Mouse (Mus musculus) left cerebral cortex, postnatal 25 days (tissue): Measurements from ENCODE around the gene Ankrd22. TPM values are rescaled to one million over a fixed set of nuclear protein-coding genes. Genes with fewer than 3 reads are reported as not detected.

Source experiments
- DNase-seq, 2 experiments: peaks; one replicate each; pipeline ENCODE4 v3.0.0; 2022; ENCODE audit warnings: low spot score in 2 of 2, mixed read lengths in 1 of 2
- intact Hi-C: fragments of 180-260 bp; cut with DNase I; formaldehyde crosslinking; loops from one replicate; pipeline ENCODE4 v1.15.1; 2025
- total RNA-seq, 2 experiments: library from RNA; stranded (reverse); gene quantifications; 2 replicates each; pipeline ENCODE4 v1.2.3; 2021

The Ankrd22 gene
- total RNA-seq, 2 experiments from 2014 or later = 0.21 TPM; not detected in 1

- intact Hi-C loops = no loop called here
- DNase-seq = no peak
Observed at GRCm38 (mm10) chr19:34119102-34119501, 46.8 kb downstream of the Ankrd22 start.

DNA sequence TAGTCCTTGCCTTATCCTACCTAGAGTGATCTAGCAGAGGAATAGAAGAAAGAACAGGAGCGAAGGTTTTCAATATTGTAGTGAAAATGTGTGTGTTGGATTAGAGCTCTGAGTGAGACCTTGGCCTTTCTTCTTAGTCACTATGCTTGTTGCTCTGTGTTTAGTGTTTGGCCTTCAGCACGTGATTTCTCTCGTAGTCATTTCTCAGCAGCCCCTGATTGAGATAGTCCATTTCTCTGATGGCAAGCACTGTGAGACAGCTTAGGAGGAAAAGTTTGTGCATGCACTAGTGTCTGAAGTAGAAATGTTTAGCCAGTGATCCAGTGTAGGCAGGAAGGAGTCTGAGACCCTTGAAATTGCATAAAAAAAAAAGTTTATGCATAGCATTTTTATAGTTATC, 61.0 kb downstream of the Ankrd22 start:
- DNase-seq = no peak
- intact Hi-C loops = no loop called here

DNA sequence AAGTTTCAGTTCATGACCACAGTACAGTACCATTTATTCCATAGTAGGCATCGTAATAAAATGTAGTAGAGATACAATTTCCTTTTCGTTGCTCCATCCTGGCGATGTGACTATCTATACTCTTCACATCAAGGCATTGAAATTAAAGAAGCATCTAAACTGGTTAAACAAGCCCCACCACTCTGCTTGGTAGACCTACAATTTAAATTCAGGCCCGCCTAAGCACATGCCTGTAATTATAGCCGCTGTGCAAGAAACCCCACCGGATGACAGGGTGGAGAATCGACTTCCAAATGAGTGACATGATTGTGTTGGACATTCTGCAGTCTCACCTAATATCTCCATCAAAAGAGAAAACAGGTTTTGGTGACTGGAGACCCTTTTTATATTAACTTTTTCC, 64.0 kb downstream of the Ankrd22 start:
- DNase-seq = no peak
- intact Hi-C loops = no loop called here

GRCm38 (mm10) chr19:34100633-34101032, 65.2 kb downstream of the Ankrd22 start, which contains the start of gene Lipm:
Gene Lipm (plus strand): TSS chr19:34100933.
- intact Hi-C loops = no loop called here
- no peak for DNase-seq

- no peak for DNase-seq
- intact Hi-C loops = no loop called here
Observed at GRCm38 (mm10) chr19:34096228-34096627, 69.6 kb downstream of the Ankrd22 start.

DNA sequence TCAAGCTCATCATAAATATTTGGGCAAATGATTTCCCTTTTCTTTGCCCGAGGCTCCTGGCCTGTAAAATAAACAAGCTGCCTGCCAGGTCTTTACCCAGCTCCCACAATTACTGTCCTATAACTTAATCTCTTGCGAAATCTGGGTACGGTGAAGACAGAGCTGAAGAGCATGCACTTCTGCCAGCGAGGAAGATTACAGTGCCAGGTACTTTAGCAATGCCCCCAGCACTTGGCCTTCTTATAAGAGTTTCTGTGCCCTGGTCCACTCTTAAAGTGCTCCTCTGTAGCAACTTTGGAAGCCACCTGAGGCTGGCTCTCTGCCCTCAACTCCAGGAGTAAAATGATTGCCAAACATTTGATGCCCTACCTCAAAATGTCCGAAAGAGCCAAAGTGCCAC, 70.5 kb downstream of the Ankrd22 start:
- intact Hi-C loops = no loop called here
- DNase-seq = no peak

DNA sequence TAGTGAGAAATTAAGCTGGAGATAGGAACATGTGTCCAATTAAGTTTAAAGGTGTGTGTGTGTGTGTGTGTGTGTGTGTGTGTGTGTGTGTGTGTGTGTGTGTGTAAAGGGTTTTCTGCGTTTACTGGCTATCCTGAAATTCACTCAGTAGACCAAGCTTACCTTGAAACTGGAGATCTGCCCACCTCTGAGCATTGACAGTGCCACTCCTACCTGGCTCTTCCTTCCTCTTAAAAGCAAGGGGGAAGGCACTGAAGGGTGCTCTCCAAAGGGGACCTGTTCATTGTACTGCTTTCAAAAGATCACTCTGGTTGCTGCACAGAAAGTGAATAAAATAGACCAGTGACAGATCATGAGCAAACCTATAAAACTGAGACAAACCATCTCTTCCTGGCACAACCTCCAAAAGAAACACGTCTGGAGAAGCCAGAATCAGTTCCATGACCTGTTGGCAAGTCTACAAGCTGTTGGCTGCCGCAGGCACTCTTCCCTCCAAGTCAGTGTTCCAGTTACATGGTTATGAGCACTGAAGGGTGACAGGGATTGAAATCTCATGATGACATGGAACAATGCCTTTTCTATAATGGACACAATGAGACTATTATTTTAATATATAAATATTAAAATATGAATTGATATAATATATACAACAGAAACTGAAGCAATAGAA, 76.7 kb downstream of the Ankrd22 start:
- DNase-seq = no peak
- intact Hi-C loops = no loop called here

DNA sequence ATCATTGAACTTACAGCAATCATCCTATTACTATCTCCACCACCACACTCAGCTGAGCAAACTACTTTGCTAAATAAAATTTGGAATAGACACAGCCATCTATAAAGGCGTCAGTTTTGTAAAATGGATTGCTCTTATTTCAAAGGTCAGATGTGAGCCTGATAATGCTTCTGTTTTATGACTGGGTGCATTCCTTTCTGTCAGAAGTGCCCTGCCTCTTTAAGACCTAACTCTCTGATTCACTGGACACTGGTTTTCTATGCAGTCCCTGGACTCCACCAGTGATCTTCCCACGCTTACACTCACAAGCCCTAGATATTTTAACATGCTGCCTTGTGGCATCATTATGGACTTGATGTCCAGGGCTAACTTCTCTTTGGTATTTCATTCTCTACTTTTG, 87.7 kb downstream of the Ankrd22 start:
- intact Hi-C loops = no loop called here
- DNase-seq = no peak

DNA sequence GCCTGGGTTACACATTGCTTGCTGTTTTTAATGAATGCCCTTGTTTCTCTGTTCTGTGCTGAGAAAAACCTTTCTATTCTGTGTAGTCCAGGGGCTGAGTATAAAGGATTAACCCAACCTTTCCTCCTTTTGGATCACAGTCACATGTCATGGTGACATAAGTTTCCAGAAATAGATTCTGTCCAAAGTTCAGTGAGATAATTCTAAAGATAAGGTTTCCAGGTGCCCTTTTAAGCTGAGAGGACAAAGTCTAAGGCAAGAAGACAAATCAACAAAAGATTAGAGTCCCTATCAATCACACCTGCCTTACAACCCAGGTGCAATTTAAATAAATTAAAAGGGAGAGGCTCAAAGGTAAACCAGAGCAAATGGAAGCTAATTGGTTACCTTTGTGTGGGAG, 91.6 kb downstream of the Ankrd22 start:
- intact Hi-C loops = no loop called here
- DNase-seq = no peak

Other genes starting within 250 kb of the Ankrd22 start
- not detected for gene Lipf, start 204.9 kb downstream of the Ankrd22 start, total RNA-seq
- gene Lipk, start 157.8 kb downstream of the Ankrd22 start, total RNA-seq = not detected
- gene Lipn, start 98.7 kb downstream of the Ankrd22 start, total RNA-seq = not detected
- not detected for gene Lipm, start 65.1 kb downstream of the Ankrd22 start, total RNA-seq
- gene Stambpl1, start 26.2 kb upstream of the Ankrd22 start, total RNA-seq = 10 to 100 TPM; 15.2 to 19.7 TPM
- gene Acta2, start 89.5 kb upstream of the Ankrd22 start, total RNA-seq = 10 to 100 TPM; 14.2 to 15.5 TPM
- 1 to 10 TPM; 1.3 to 1.4 TPM for gene Fas, start 124.6 kb upstream of the Ankrd22 start, total RNA-seq